Mouse (Mus musculus) frontal cortex, postnatal 36 days (tissue): ENCODE data around the gene Gm20532.

Source experiments
- DNase-seq, 2 experiments: peaks; one replicate each; pipeline ENCODE4 v3.0.0; 2022; ENCODE audit warnings: low spot score in 2 of 2

Gm20532 gene

GRCm38 (mm10) chr2:26595725-26596435, 9.4 kb downstream of the Gm20532 start:
- no peak for DNase-seq

GRCm38 (mm10) chr2:26596898-26597297, 10.5 kb downstream of the Gm20532 start:
- no peak for DNase-seq

GRCm38 (mm10) chr2:26597810-26598209, 11.4 kb downstream of the Gm20532 start:
- DNase-seq, result no peak

- DNase-seq, result no peak
Observed at GRCm38 (mm10) chr2:26598462-26598861, 12.0 kb downstream of the Gm20532 start.

GRCm38 (mm10) chr2:26599965-26600364, 13.5 kb downstream of the Gm20532 start:
- no peak for DNase-seq

GRCm38 (mm10) chr2:26600664-26601063, 14.2 kb downstream of the Gm20532 start:
- no peak for DNase-seq

- DNase-seq, result no peak
Observed at GRCm38 (mm10) chr2:26601595-26601994, 15.2 kb downstream of the Gm20532 start.

- no peak for DNase-seq
Observed at GRCm38 (mm10) chr2:26602631-26603030, 16.2 kb downstream of the Gm20532 start.

- DNase-seq, result no peak
Observed at GRCm38 (mm10) chr2:26603159-26603558, 16.7 kb downstream of the Gm20532 start.

- DNase-seq, result peak in 1 of 2 experiments; percentile 13
Observed at GRCm38 (mm10) chr2:26603720-26604671, 17.6 kb downstream of the Gm20532 start, which contains the start of gene Agpat2. TSS of gene Agpat2 (minus strand) at chr2:26604417.

GRCm38 (mm10) chr2:26605331-26605730, 18.9 kb downstream of the Gm20532 start:
- DNase-seq, result no peak

GRCm38 (mm10) chr2:26606579-26606978, 20.1 kb downstream of the Gm20532 start:
- DNase-seq, result no peak

GRCm38 (mm10) chr2:26607056-26607910, 20.8 kb downstream of the Gm20532 start:
- no peak for DNase-seq

GRCm38 (mm10) chr2:26608781-26609180, 22.3 kb downstream of the Gm20532 start:
- DNase-seq, result no peak

- no peak for DNase-seq
Observed at GRCm38 (mm10) chr2:26609261-26609661, 22.8 kb downstream of the Gm20532 start.

GRCm38 (mm10) chr2:26610526-26610925, 24.1 kb downstream of the Gm20532 start:
- no peak for DNase-seq

GRCm38 (mm10) chr2:26611054-26611453, 24.6 kb downstream of the Gm20532 start:
- DNase-seq, result no peak

GRCm38 (mm10) chr2:26611896-26612295, 25.5 kb downstream of the Gm20532 start:
- no peak for DNase-seq

GRCm38 (mm10) chr2:26614903-26615302, 28.5 kb downstream of the Gm20532 start:
- no peak for DNase-seq

GRCm38 (mm10) chr2:26615459-26616124, 29.2 kb downstream of the Gm20532 start:
- DNase-seq, result no peak

- DNase-seq, result no peak
Observed at GRCm38 (mm10) chr2:26617331-26617730, 30.9 kb downstream of the Gm20532 start.
